Mouse (Mus musculus): ENCODE data around the gene Macrod1. TPM values are rescaled to one million over a fixed set of nuclear protein-coding genes. Genes with fewer than 3 reads are reported as not detected.

Macrod1 gene
- total RNA-seq, 2 experiments from 2014 or later: 0.66 to 0.69 TPM

DNA sequence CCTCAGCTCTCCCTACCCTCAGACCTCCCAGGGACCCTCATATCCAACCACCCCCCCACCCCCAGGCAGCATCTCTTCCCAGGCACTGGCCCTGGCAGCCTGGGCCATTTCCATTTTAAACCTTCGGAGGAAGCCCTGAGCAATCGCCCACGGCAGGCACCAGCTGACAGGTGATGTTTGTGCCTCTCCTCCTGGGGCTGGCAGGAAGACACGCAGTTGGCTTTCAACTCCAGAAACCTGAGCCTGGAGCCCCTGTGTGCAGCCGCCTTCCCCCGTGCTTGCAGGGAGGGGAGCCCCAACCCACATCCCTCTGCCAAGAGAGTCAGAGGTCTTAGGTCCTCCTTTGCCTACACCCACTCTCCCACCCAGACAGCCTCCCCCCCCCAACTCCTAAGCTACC, 107.6 kb downstream of the Macrod1 start:
- ATAC-seq (ENCODE audit: poor library complexity, severe bottlenecking): no peak

- no peak for ATAC-seq (ENCODE audit: poor library complexity, severe bottlenecking)
These were observed 108.3 kb downstream of the Macrod1 start for GRCm38 (mm10) chr19:7164820-7165323.

DNA sequence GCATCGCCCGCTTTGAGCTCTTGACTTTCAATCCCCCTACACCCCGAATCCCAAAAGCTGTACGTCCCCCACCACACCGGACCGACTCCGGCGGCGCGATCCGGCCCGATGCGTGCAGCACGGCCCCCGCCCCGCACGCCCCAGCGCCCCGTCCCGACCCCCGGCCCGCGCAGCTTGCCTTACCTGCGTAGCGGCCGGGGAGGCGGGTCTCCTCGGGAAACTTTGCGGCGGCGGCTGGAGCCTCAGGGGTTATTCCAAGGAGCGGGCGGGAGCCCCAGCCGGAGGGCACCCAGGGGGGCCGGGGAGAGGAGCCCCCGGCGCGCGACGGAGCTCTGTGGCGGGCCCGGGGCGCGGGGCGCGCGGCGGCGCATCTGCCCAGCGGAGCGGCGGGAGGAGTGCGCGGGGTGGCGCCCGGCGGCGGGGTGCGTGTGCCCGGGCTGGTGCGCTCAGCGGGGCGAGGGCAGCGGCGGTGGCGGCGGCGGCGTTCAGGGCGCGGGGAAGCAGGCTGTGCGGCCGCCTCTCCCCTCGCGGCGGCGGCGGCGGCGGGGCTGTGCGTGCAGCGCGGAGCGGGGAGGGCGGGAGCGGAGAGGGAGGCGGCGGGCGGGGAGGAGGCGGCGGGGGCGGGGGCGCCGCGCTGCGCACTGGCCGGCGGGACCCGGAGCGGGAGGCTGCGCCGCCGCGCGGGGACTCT, 109.0 kb downstream of the Macrod1 start:
- no peak for ATAC-seq (ENCODE audit: poor library complexity, severe bottlenecking)

DNA sequence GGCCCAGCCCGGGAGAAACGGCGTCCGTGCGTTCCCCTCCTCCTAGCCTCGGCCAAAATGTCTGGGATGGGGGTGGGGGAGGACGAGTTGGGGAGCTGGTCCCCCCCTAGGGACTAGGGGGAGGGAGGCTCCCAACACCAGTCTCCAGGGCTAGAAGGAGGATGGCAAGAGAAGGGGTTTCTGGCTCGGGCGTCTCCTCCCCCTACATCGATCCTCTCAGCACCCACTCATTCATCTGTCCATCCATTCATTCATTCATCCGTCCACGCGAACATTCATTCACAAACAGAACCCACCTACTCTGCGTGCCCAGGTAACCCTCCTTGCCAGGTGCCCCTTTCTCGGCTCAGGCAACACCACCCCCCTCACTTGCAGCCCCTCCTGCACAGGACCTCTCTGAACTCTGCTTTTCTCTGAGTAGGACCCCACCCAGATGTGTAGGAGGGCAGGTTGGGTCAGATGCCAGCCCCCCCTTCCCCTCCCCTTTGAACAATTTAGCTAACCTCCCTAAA, 109.6 kb downstream of the Macrod1 start:
- no peak for ATAC-seq (ENCODE audit: poor library complexity, severe bottlenecking)

DNA sequence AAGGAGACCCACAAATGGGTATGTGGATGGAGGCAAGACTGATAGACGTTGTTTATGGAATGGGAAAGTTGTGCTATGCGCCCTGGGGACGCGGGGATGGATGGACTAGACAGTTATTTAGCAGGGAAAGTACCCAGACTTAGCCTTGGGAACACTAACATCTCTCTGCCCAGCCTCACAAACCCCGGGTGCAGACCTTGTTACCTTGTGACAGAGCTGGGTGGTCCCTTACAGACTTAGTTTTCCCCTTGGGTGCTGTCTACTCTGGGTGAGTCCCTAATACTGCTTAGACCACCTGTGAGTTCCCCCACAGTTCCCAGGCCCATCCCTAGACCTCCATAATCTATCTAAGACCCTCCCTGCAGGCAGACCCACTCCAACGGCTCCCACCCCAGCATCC, 110.2 kb downstream of the Macrod1 start:
- no peak for ATAC-seq (ENCODE audit: poor library complexity, severe bottlenecking)

- no peak for ATAC-seq (ENCODE audit: poor library complexity, severe bottlenecking)
These were observed 111.8 kb downstream of the Macrod1 start for GRCm38 (mm10) chr19:7168423-7168822.

DNA sequence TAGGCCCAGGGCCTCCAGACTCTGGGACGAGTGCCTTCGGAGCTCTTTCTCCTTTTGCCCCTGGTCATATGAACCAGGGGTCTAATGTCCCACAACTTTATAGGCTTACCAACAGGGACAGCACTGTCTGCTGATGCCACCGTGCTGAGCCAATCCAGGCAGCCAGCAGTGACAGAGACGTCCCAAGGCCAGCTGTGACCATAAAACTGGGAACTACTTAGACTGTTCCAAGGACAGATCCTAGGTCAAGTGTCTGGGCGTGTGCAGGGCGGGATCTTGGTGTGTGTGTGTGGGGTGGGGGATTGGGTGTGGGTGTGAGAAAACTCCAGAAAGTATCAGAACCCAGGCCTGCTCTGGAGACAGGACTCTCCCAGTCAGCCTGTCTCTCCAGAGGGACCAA, 114.3 kb downstream of the Macrod1 start:
- ATAC-seq (ENCODE audit: poor library complexity, severe bottlenecking): no peak

GRCm38 (mm10) chr19:7171447-7171846, 114.8 kb downstream of the Macrod1 start:
- no peak for ATAC-seq (ENCODE audit: poor library complexity, severe bottlenecking)

DNA sequence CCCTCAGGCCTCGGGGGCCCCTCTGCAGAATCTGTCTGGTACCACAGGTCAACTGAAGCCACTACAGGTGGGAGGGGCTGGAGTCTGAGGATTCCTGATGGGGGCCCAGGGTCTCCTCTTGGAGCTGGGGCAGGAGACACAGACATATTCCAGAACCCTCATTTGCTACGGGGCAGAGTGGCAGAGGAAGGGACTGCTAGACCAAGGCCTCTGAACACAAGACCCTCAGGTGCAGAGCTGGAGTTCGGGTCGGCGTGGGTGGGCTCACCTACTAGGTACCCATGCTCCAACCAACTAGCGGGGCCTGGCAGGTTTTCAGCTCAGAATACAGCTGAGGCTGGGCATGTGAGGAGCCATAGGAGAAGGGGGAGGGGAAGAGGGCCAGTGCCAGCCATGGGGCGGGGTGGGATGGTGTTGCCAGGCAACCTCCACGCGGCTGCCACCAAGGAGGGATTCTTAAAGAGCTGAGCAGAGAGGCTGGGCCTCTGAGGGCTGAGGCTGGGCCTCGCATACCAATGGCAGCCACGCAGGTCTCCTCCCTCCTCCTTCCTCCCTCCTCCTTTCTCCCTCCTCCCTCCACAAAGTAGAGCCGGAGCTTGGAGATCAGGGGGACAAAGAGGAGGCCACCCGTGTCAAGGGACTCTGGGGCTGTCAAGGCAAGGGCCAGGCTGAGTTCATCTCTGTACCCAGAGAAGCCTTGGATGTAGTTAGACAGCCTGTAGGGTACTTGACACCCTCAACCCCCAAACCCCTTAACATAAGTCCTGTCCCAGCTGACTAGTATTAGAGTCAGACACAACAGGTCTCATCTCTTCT, 115.6 kb downstream of the Macrod1 start:
- ATAC-seq (ENCODE audit: poor library complexity, severe bottlenecking): no peak

DNA sequence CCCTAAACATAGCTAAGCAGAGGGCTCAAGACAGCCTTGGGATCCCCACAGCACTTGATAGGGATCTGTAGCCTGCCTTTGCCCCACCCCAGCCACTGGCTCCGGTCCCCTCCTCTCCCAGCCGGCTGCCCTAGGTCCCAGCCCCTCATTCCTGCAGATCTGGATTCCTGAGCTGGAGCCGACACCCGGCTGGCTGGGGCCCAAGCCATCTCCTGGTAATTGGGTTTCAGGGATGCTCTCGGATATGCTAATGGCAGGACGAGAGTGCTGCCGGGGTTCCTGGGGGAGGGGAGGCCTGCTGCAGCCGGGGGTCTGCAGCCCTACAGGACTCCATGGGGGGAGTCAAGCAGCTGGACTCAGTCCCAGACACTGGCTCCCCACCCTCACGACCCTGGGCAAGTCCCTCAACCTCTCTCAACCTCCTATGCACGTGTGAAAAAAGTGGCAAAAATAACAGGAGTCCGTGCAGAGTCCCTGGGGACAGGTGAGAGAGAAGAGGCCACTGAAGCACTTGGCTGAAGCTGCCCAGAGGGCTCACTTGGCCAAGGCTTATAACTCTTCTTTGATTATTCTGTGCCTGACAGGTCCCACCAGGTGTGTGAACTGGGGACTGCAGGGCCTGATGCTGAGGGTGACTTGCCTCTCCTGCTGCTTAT, 119.6 kb downstream of the Macrod1 start:
- ATAC-seq (ENCODE audit: poor library complexity, severe bottlenecking): no peak

GRCm38 (mm10) chr19:7177804-7178511, 121.3 kb downstream of the Macrod1 start:
- no peak for ATAC-seq (ENCODE audit: poor library complexity, severe bottlenecking)

GRCm38 (mm10) chr19:7178841-7179452, 122.3 kb downstream of the Macrod1 start:
- ATAC-seq (ENCODE audit: poor library complexity, severe bottlenecking): no peak

DNA sequence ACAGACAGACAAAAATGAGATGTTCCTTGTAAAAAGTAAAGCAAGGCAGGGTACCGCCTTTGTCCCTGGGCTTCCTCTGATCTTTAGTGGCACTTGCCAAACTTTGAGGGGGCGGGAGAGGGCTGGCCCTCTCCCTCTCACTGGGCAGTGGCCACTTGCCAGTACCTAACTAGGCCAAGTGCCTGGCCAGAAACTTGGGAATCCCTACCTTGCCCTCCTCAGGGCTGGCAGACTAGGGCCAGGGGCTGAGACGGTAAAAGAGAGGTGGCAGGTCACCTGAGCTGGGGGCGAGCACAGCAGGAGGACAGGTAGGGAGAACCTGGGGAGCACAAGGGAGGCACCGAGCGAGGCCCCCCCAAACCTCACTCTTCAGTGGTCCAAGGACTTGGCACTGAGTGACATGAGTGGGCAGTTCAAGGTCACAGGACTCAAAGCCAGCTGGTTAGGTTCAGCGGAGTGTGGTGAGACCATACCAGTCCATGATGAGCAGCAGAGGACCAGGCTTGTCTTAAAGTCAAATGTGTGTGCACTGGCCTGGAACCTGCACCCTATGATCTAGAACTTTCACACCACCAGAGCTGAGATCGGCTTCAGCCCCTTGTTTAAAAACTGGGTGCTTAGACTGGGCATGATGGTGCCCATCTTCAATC, 124.3 kb downstream of the Macrod1 start:
- no peak for ATAC-seq (ENCODE audit: poor library complexity, severe bottlenecking)

DNA sequence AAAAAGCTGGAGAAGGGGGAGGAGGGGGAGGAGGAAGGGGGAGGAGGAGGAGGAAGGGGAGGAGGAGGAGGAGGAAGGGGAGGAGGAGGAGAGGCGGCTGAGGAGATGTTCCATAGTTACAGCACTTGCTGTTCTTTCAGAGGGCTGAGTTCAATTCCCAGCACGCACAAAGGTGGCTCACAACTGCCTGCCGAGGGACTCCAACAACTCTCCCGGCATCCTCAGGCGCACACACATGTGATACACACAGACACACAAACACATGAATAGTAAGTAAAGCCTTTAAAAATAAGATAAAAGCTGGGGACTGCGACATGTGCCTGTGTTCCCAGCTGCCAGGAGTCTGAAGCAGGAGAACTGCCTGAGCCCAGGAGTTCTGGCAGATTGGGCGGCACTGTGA, 124.9 kb downstream of the Macrod1 start:
- ATAC-seq (ENCODE audit: poor library complexity, severe bottlenecking): no peak

GRCm38 (mm10) chr19:7182273-7182949, 125.8 kb downstream of the Macrod1 start:
- ATAC-seq (ENCODE audit: poor library complexity, severe bottlenecking): peak; percentile 87

DNA sequence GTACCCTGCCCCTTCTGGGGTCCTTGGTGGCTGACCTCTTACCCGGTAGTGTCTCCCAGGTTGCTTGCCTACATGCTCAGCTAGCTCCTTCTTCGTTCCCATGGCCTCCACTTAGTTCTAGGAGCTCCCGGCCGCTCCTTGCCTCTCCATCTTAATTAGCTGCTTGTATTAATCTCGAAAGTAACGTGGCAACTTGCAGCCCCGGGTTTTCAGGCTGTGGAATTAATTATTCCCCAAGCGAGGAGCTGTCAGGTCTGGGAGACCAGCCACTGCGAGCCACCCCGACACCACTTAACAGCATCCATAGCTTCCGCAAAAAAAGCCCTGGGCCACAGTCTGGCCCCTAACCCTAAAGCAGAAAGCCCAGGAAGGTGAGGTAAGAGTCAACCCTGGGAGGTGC, 126.8 kb downstream of the Macrod1 start:
- no peak for ATAC-seq (ENCODE audit: poor library complexity, severe bottlenecking)

DNA sequence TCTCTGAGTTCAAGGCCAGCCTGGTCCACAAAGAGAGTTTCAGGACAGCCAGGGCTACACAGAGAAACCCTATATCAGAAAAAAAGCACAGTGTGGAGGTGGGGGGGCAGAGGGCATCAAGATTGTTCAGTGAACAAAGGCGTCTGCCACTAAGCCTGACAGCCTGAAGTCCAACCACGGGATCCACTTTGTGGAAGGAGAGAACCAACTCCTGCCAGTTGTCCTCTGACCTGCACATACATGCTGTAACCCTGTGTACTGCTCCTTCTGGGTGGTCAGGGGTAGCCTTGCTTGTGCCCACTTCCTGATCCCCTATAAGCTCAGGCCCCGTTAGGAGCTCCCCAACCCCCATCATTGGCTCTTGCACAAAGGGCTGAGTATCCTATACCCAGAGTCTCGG, 128.4 kb downstream of the Macrod1 start:
- ATAC-seq (ENCODE audit: poor library complexity, severe bottlenecking): no peak

- ATAC-seq (ENCODE audit: poor library complexity, severe bottlenecking): no peak
These were observed 129.2 kb downstream of the Macrod1 start for GRCm38 (mm10) chr19:7185715-7186291.

GRCm38 (mm10) chr19:7187157-7187556, 130.5 kb downstream of the Macrod1 start:
- ATAC-seq (ENCODE audit: poor library complexity, severe bottlenecking): no peak

Data from megakaryocyte, adult 5-6 weeks (primary cell).